Mouse (Mus musculus): ENCODE measurements at regions not wholly inside any gene's neighbourhood (a gene's known extent, or its start where the extent isn't known, plus 50 kb on each side); places are given as distances from the start of the nearest gene placed in this dataset.

DNA sequence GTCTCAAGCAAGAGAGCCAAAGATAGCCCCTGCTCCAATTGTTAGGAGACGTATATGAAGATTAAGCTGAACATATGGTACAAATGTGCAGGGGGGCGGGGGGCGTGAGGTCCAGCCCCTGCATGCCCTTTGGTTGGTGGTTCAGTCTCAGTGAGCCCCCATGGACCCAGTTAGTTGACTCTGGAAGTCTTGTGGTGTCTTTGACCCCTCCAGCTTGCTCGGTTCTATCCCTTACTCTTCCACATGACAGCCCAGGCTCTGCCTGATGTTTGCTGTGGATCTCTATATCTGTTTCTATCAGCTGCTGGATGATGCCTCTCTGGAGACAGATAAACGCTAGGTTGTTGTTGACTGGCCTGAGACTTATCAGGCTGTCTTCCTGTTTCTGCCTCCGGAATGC, 1849.1 kb downstream of the 9330182O14Rik start:
- TF ChIP-seq CTCF (IDR thresholded peaks at IDR 0.05; ENCODE audit: extremely low read depth, insufficient read depth, insufficient read length, insufficient replicate concordance) (no peak), POLR2A (IDR thresholded peaks at IDR 0.05; ENCODE audit: low read depth, low read length) (no peak)
